Mouse (Mus musculus) embryo, embryonic 11.5 days (tissue): Measurements from ENCODE around the gene Hist1h3b.
A peak's percentile ranks its signal among the peaks of the same experiment; 100 is the strongest.
"Not testable (repeated sequence)": the region's sequence is repeated elsewhere in the genome, so short reads cannot be mapped to it uniquely, and the experiment has no call there.

Experiments
- DNase-seq: peaks from one replicate; pipeline ENCODE4 v3.0.0-alpha.2; 2012; ENCODE audit warnings: low read depth, low spot score

Gene Hist1h3b

GRCm38 (mm10) chr13:23752067-23752741 lies at the start of gene Hist1h3b:
Gene Hist1h3b, plus strand, starts transcription at chr13:23752267.
- DNase-seq: peak; percentile 89

GRCm38 (mm10) chr13:23702801-23703200 lies 49.3 kb upstream of the Hist1h3b start:
- not testable (repeated sequence) for DNase-seq

DNA sequence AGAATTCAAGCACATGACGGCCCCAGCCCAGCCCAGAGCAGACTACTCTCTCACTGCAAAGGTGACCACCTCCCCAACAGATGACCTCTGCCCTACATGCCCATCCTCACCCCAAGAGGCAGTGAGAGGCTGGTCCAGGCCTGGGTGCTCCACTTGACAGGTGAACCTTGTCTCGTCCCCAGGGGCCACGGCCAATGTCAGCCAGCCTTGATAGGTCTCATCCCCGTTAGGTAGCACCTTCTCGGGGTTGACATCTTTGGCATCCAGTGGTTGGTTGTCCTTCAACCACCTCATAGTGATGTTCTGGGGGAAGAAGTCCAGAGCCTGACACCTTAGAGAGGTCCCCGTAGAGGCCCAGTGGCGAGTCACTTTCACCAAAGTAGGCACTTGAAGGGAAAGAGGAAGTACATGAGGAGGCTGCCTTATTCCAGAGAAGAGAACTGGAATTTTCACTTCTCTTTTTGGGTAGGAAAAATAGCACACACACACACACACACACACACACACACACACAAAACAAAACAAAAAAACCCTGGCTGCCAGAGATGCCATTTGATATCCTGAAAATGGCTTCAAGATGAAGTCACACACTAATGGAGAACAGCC lies 46.2 kb upstream of the Hist1h3b start:
- DNase-seq: no peak

DNA sequence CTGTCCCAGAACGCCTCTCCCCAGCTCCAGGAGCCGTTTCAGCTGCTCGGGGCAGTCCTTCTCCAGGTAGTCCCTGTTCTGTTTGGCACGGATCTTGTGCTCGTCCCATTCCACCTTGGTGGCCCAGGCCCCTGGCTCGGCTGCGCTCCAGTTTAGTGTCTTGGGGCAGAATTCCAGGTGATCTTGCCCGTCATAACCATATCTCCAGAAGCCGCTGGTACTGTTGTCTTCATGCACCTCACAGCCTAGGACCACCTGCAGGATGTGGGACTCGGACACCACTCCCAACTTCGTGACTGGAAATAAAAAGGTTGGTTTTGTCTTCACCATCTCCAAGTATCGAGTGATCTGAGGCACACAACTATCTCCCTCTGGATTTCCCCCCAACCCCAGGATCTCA lies 45.3 kb upstream of the Hist1h3b start:
- no peak for DNase-seq

- DNase-seq: no peak
Measured at GRCm38 (mm10) chr13:23708041-23708440, 44.0 kb upstream of the Hist1h3b start.

- no peak for DNase-seq
Measured at GRCm38 (mm10) chr13:23708654-23709053, 43.4 kb upstream of the Hist1h3b start.

- DNase-seq: no peak
Measured at GRCm38 (mm10) chr13:23709714-23710373, 42.2 kb upstream of the Hist1h3b start.

DNA sequence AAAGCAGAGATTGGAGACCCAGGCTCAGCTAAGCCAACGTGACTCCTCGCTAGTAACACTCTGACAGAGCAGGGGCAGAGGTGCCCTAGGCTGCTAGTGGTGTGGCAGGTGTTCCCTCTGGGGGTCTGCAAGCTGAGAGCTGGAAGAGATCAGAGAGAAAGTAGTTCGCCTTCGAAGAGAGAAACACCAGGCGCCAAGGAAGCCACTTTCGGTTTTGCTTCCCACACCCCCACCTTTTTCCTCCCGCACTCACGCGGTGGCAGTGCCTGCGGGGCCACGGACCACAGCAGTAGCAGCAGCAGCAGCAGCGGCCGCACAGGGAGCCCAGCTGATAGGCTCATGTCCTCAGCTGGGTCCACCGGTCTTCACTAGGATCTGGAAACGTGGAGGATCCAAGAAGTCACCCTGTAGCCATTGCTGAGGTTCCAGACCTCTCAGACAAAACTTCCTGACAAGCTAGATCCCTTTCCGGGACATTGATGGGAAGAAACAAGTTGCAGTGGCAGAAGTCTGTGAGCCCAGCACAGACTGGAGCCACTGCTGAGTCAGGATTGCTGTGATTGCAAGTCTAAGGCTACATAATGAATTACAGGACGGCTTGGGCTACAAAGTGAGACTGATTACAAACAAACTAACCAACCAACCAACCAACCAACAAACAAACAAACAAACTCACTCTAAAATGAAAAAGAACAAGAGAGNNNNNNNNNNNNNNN lies 41.5 kb upstream of the Hist1h3b start, which contains the start of gene Hfe:
Gene Hfe, minus strand, starts transcription at position 481 of the 716 bp plus-strand sequence.
- DNase-seq: no peak

DNA sequence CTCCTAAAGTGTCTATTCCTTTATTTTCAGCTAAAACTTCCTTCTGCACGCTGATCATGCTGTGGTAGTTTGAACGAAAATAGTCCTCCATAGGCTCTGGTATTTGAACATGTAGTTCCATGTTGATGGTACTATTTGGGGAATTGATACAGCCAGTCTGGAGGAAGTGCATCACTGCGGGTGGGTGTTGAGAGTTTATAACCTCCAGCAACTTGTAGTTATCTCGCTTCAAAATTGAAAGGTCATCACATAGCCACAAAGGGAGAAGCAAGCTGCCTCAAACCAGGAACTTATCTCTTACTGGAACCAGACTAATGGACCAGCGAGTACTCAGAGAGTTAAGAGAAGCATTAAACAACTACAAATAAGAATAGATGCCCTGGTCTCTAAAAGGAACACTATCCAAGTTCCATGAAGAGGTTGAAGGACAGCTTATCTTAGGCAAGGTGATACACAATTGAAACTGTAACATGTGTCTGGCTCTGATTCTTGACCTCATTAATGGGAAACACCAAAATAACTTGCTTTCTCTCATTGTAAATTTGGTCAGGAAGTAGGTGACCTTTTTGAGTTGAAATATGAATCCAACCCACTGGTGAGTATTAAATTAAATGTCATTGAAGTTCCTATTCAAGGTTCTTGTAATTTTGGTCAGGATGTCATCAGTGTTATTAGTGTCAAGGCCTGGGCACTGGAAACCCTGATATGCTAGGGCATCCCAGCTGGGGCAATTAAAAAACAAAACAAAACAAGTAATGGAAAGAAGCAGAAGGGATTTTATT lies 35.6 kb upstream of the Hist1h3b start:
- no peak for DNase-seq

DNA sequence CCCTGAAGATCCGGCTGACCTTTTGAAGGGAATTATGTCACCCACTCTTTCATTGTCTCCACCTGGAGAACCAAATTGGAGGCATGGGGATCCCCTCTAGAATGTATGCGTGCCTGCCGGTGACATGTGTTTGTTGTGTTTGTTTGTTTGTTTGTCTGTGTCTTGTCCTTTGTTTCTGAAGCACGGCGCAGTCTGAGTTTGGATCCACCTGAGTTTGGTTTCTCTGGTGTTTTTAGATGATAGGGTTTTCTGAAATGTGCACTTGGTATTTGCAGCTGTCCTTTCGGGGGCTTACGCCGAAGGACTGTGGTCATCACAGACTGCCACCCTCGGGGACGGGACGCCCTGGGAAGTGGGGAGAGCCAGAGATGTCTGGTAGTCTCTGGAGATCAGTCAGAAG lies 34.9 kb upstream of the Hist1h3b start:
- DNase-seq: no peak

GRCm38 (mm10) chr13:23717593-23718245 lies 34.3 kb upstream of the Hist1h3b start:
- not testable (repeated sequence) for DNase-seq

DNA sequence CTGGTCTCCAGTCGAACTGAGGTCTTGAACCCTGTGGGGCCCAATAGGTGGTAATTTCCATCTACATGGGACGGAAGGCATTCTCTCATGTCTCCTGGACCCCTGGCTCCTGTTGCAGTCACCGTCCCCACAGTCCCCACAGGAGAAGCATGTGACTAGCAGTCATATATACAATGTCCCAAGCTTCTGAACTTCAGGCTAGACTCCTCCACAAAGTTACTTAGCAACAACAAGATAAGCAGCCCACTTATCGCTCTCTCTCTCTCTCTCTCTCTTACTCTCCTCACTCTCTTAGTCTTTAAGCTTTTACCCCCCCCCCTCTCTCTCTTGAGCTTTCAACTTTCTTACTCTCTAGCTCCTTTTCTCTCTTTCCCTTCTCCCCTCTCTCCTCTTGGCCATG lies 27.8 kb upstream of the Hist1h3b start:
- no peak for DNase-seq

GRCm38 (mm10) chr13:23725213-23725612 lies 26.9 kb upstream of the Hist1h3b start:
- no peak for DNase-seq

GRCm38 (mm10) chr13:23728472-23729191 lies 23.4 kb upstream of the Hist1h3b start:
- no peak for DNase-seq

DNA sequence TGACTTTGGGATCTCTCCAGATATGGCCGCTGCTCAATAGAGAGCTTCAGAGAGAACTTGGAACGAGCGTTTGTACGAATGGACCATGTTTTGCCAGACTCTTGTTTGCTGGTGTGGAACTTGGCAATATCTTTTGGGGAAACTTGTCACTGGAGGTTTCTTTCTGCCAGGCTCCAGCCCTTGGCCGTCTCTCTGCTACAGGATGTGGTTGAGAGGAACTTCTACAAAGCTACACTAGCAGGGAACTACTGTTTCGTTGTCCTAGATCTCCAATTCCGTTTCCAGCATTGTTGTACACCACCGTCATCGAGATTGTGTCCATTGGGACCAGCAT lies 22.9 kb upstream of the Hist1h3b start:
- no peak for DNase-seq

DNA sequence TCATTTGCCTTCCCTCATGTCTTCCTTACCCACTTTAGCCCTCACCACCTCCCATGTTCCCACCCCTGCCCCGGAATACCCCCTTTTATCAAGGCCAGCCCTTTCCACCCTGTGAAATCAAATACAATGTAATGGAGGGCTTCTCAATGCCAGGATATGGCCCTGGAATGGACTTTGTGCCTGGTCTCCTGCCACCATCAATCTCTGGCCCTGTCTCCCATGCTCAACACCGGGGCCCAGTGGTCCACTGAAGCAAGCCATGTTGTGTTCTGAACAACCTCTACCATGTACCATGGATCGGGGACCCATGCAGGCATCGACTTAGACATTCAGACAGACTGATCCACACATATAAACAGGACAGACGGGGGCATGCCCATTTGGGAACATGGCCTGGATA lies 22.4 kb upstream of the Hist1h3b start:
- no peak for DNase-seq

DNA sequence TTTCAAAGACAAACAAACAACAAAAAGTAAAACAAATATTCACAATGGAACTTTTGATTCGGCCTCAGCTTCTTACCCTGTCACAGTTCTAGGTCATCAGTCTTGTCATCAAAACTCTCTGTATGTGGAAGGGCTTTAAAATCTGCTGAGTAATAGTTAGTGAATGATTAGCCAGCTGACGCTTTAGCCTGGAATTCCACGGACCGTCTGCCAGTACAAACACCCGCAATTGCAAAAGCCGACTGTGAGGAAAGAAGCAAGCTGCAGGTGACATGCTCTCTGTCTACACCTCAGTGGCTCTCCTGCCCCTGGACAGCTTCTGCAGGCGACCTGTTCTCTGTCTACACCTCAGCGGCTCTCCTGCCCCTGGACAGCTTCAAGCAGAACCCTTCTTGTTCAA lies 21.6 kb upstream of the Hist1h3b start:
- no peak for DNase-seq

- DNase-seq: no peak
Measured at GRCm38 (mm10) chr13:23732156-23732804, 19.8 kb upstream of the Hist1h3b start.

- DNase-seq: no peak
Measured at GRCm38 (mm10) chr13:23737091-23737490, 15.0 kb upstream of the Hist1h3b start.

DNA sequence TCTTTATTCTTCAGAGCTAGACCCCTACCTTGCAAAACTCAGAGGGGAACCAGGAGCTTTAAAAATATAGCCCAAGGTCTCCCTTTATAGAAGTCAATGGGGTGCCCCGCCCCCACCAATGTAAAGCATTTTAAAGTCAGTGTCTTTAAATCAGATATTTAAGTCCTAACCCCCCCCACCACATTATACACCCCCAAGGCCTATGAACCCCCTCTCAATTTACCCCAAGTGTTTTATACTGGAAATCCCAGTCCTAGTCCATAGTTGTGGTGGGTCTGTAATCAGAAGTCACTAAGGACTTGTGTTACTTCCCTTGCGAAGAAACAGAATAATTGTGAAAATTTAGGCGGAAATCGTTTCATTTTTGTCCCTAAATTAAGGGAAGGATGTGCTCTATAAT lies 14.0 kb upstream of the Hist1h3b start:
- no peak for DNase-seq
